Mouse (Mus musculus): ENCODE results near the gene Lin52. TPM values are rescaled to one million over a fixed set of nuclear protein-coding genes. Genes with fewer than 3 reads are reported as not detected.

The Lin52 gene
- polyA plus RNA-seq, 1 experiment: 0.60 TPM

- H3K27me3 ChIP-seq (replicated peaks): peaks cover 62% of the 10 kb centered on the region
- no peaks in the 10 kb centered on the region for H3K4me1 ChIP-seq
- TF ChIP-seq FLI1 (IDR thresholded peaks at IDR 0.05; ENCODE audit: low read length) (no peak), GATA1 (IDR thresholded peaks at IDR 0.05; ENCODE audit: borderline replicate concordance, low read length) (no peak)
- no peaks in the 10 kb centered on the region for H3K36me3 ChIP-seq (replicated peaks; ENCODE audit: low read length)
- no peak overlapping the region for H3K4me3 ChIP-seq (replicated peaks)
- H3K9me3 ChIP-seq: peaks cover 18% of the 10 kb centered on the region
Measured at GRCm38 (mm10) chr12:84578440-84578770, 127.2 kb downstream of the Lin52 start.

- Histone ChIP-seq H3K27me3 (replicated peaks) (peaks cover 61% of the 10 kb centered on the region), H3K9me3 (peaks cover 20% of the 10 kb centered on the region), H3K36me3 (replicated peaks; ENCODE audit: low read length) (no peaks in the 10 kb centered on the region), H3K4me1 (no peaks in the 10 kb centered on the region), H3K4me3 (replicated peaks) (no peak overlapping the region)
- TF ChIP-seq GATA1 (IDR thresholded peaks at IDR 0.05; ENCODE audit: borderline replicate concordance, low read length) (no peak), FLI1 (IDR thresholded peaks at IDR 0.05; ENCODE audit: low read length) (no peak)
Measured at GRCm38 (mm10) chr12:84581285-84581684, 130.1 kb downstream of the Lin52 start.

DNA sequence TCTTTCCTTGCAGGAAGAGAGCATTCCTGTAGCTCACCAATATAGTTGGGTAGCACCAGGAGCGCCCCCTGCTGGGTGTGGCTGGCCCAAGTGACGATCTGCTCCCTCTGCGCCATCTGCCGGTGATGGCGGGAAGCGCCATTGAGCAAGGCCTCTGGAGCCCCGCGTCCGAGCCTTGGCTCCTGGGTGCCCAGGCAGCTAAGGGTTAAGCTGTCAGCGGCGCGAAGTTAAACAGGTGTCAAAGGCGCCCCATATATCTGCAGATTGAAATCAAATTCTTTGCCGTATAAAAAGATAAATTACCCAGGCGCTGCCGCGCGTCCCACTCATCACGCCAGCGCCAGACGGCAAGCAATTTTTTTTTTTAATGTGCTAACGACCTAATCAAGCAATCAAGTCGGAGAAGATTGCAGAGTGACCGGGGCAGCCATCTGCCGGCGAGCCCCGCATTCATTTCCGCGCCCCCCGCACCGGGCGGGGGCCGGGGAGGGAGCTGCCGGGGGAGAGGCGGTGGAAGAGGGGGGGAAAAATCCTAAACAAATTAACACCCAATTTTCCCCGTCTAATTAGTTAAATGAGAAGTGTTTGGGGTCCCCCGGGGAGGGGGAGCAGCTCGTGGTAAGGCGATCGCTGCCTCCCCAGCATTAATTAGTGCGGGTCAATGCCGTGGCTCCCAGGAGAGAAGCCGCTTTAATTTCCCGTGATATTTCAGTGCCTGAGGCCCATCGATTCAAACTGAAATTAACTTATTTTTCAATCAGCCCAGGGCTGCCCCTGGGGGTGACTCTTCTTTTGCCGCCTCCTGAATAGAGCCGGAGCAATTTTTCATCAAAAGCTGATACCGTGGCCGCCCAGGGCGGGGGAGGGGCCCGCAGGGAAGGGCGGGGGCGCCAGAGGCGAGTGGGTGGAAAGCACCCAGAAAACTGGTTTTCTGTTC is 138.9 kb downstream of the Lin52 start:
- H3K4me3 ChIP-seq (replicated peaks): peak overlapping the region; percentile 89
- H3K4me1 ChIP-seq: peaks cover 11% of the 10 kb centered on the region
- peaks cover 71% of the 10 kb centered on the region for H3K27me3 ChIP-seq (replicated peaks)
- TF ChIP-seq GATA1 (IDR thresholded peaks at IDR 0.05; ENCODE audit: borderline replicate concordance, low read length): no peak
- no peak for TF ChIP-seq FLI1 (IDR thresholded peaks at IDR 0.05; ENCODE audit: low read length)
- H3K9me3 ChIP-seq: no peaks in the 10 kb centered on the region
- no peaks in the 10 kb centered on the region for H3K36me3 ChIP-seq (replicated peaks; ENCODE audit: low read length)

Other genes with a start within 250 kb of the Lin52 start
- 9.8 and 10.1 TPM in 2 replicates for gene Elmsan1, start 232.5 kb upstream of the Lin52 start, polyA plus RNA-seq (2012; ENCODE audit: insufficient read depth, low replicate concordance)
- gene Ptgr2, start 166.2 kb upstream of the Lin52 start, polyA plus RNA-seq (2012; ENCODE audit: insufficient read depth, low replicate concordance): 3.3 TPM in 1 of 2 replicates, not detected in the other
- 2.2 TPM in 1 of 2 replicates, not detected in the other for gene Zfp410, start 134.6 kb upstream of the Lin52 start, polyA plus RNA-seq (2012; ENCODE audit: insufficient read depth, low replicate concordance)
- gene Coq6, start 89.8 kb upstream of the Lin52 start, polyA plus RNA-seq (2012; ENCODE audit: insufficient read depth, low replicate concordance): 1.5 and 4.0 TPM in 2 replicates
- gene Fam161b, start 89.6 kb upstream of the Lin52 start, polyA plus RNA-seq (2012; ENCODE audit: insufficient read depth, low replicate concordance): 0.09 TPM in 1 of 2 replicates, not detected in the other
- 0.83 and 1.0 TPM in 2 replicates for gene Entpd5, start 42.4 kb upstream of the Lin52 start, polyA plus RNA-seq (2012; ENCODE audit: insufficient read depth, low replicate concordance)
- gene Bbof1, start 42.4 kb upstream of the Lin52 start, polyA plus RNA-seq (2012; ENCODE audit: insufficient read depth, low replicate concordance): 0.95 TPM in 1 of 2 replicates, not detected in the other
- 1.7 and 24.6 TPM in 2 replicates for gene Rnf113a2, start 34.2 kb upstream of the Lin52 start, polyA plus RNA-seq (2012; ENCODE audit: insufficient read depth, low replicate concordance)
- gene Aldh6a1, start 418 bp upstream of the Lin52 start, polyA plus RNA-seq (2012; ENCODE audit: insufficient read depth, low replicate concordance): 0.53 and 1.5 TPM in 2 replicates
- not detected in 2 replicates for gene Vsx2, start 118.3 kb downstream of the Lin52 start, polyA plus RNA-seq (2012; ENCODE audit: insufficient read depth, low replicate concordance)
- gene Abcd4, start 166.0 kb downstream of the Lin52 start, polyA plus RNA-seq (2012; ENCODE audit: insufficient read depth, low replicate concordance): 1.2 TPM in 1 of 2 replicates, not detected in the other
- gene Vrtn, start 189.6 kb downstream of the Lin52 start, polyA plus RNA-seq (2012; ENCODE audit: insufficient read depth, low replicate concordance): not detected in 2 replicates
- 0.66 TPM in 1 of 2 replicates, not detected in the other for gene Syndig1l, start 247.4 kb downstream of the Lin52 start, polyA plus RNA-seq (2012; ENCODE audit: insufficient read depth, low replicate concordance)